Mouse (Mus musculus): ENCODE data around the gene Kpna1.
A peak's percentile ranks its signal among the peaks of the same experiment; 100 is the strongest.

Kpna1 gene

DNA sequence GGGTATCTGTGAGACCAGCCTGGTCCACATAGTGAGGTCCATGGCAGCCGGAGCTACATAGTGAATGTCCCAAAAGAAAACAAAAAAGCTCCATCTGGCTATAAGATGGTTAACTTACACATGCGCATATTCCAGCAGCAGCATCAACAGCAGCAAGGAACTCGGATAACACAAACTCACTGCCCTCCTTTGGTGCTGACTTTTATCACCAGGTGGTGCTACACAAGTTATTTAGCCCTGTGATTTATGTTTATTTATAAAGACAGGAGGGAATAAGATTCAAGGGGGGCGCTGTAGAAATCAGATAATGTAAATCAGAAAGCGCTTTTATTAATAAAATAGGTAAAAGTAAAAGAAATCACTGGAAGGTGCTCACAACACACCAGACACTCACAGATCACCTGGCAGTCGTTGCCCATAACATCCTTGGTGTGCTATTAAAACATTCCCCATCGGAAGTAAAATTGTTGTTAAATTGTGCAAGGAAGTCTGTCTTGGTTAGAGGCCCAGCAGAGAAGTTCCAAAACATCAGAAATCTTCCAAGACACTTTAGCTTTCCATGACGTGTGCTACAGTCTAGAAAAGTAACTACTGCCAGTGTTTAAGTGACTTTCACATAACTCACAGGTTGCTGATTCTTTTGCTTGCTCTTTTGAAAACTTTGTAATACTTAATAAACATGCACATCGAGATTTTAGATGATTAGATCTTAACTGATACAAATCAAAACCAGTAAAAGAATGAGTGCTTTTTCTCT is 91.4 kb downstream of the Kpna1 start:
- no peak for DNase-seq (ENCODE audit: low spot score in 2 of 2)

DNA sequence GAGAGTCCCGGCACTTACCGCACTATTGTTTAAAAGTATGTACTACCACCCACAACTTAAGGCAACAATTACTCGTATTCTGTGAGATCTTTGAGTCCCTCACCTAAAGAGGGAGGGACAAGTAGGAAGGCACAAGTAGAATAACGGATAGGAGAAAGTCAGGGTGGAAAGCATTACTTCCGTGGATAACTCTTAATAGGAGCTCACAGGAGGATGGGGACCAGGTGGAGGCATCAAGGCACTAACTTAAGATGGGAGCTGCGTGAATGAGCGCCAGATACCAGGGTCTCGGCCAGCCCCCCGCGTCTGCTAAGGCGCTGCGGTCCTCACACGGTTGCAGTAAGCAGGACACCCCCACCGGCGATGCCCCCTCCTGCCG is 92.5 kb downstream of the Kpna1 start:
- DNase-seq (ENCODE audit: low spot score in 2 of 2): no peak

DNA sequence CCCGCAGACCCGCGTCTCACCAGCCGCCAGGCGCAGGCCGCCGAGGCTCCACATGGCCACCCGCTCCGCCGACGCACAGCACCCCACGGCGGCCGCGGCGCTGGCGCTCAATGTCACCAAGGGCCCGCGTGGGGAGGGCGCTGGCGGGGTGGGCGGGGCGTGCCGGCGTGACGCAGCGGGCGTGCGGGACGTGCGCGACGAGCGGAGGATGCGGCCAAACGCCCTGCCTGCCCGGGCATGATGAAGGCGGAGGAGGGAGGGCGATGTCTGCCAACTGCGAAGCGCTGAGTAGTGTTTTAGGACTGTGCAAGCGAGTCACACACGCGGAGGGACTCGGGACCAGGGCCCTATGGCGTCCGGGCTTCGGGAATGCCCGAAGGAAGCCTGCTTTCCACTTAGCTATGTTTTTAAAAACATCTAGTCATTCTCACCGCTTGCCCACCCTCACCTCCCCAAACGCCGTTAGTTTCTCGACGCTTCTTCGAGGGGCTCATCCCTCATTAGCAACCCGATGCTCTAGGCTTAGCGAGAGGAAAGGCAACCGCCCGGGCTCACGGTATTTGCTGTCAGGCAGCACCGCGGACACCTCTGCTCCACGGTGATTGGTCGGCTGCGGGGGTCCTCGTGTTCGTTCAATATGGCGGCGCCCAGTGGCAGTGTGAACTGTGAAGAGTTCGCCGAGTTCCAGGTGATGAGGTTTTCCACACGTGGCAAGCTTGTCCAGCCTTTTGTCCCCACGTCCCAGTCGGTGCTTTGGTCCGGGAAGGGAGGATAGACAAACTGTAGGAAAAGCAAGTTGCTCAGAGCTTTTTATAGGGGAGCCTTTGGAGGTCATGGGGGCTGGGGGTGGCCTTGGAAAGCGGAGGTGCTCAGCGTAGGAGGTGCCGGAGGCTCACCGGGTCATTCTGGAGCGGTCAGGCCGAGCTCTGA is 93.2 kb downstream of the Kpna1 start, which contains the start of the genes Fam162a and Ccdc58:
TSS of gene Fam162a (minus strand) at position 145 of the 930 bp plus-strand sequence.
TSS of gene Ccdc58 (plus strand) at position 236 of the 930 bp plus-strand sequence.
- DNase-seq (ENCODE audit: low spot score in 2 of 2): peak; percentile 91 to 96

DNA sequence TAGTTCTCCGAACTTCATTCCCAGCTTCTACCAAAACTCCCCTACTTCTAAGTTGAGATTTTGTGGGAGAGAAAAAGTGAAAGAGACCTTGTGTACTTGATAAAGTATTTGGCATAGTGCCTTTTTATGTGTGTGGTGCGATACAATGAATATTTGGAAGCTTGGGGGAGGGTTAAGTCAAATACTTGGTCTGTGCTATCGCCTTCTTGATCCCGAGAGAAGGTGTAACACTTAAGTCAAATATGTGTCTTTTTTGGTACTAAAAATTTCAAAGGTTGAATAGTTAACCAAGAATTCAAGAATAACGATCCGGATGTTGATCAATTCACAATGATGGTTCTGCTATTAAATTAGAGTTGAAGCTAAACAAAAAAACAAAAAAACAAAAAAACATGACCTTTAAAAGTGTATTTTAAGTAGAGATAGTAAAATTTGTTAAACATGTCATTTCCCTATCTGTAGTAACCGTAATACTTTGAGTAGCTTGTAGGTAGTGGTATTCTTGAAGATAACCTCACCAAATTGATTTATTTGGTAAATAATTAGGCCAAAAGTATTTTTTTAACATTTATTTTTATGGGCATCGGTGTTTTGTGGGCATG is 94.0 kb downstream of the Kpna1 start:
- no peak for DNase-seq (ENCODE audit: low spot score in 2 of 2)

DNA sequence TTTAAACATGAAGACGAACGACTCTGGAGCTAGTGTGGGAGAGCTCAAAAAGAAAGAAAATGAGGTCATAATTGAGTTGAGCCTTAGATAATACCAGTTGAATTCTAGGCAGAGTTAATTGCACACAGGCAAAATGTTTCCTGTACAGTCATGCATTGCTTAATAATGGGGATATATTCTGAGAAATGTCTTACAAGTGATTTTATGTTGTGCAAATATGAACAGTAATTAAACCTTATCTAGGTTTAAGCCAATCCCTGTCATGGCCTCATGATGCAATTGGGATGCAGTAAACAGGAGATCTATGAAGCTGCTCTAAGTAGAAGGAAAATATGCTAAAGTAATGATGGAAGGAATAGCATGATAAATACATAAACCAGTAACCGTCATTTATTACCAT is 96.2 kb downstream of the Kpna1 start:
- no peak for DNase-seq (ENCODE audit: low spot score in 2 of 2)

DNA sequence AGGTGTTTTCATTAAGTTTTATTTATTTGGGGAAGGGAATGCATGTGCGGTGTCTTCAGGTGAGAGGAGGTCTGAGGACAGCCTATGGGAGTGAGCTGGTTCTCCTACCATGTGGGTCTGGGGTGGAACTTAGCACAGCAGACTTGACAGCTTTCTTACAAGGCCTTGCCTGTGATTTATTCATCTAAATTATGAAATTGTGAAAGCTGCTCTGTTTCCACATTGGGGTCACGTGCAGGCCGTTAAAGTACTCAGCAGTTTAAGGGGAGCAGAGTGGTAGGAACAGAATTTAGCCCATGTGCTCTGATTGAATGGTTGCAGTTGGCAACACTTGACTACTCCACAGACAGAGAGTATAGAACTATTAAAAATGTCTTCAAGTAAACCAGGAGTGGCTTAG is 101.4 kb downstream of the Kpna1 start:
- DNase-seq (ENCODE audit: low spot score in 2 of 2): no peak
